Mouse (Mus musculus) left cerebral cortex, postnatal 14 days (tissue): ENCODE results near the gene Mboat2. TPM values are rescaled to one million over a fixed set of nuclear protein-coding genes. Genes with fewer than 3 reads are reported as not detected.

Experiments
- DNase-seq, 2 experiments: peaks; one replicate each; pipeline ENCODE4 v3.0.0; 2021 to 2022; ENCODE audit warnings: low spot score in 2 of 2, mixed read lengths in 1 of 2
- intact Hi-C: fragments of 180-260 bp; cut with DNase I; formaldehyde crosslinking; loops from one replicate; pipeline ENCODE4 v1.15.1; 2025
- total RNA-seq, 2 experiments: library from RNA; stranded (reverse); gene quantifications; 2 replicates each; pipeline ENCODE4 v1.2.3; 2021

Gene Mboat2
- total RNA-seq, 2 experiments from 2014 or later: 60.7 to 68.0 TPM

- intact Hi-C loops: no loop called here
- no peak for DNase-seq
Observed at GRCm38 (mm10) chr12:24971490-24972200, 141.0 kb downstream of the Mboat2 start.

DNA sequence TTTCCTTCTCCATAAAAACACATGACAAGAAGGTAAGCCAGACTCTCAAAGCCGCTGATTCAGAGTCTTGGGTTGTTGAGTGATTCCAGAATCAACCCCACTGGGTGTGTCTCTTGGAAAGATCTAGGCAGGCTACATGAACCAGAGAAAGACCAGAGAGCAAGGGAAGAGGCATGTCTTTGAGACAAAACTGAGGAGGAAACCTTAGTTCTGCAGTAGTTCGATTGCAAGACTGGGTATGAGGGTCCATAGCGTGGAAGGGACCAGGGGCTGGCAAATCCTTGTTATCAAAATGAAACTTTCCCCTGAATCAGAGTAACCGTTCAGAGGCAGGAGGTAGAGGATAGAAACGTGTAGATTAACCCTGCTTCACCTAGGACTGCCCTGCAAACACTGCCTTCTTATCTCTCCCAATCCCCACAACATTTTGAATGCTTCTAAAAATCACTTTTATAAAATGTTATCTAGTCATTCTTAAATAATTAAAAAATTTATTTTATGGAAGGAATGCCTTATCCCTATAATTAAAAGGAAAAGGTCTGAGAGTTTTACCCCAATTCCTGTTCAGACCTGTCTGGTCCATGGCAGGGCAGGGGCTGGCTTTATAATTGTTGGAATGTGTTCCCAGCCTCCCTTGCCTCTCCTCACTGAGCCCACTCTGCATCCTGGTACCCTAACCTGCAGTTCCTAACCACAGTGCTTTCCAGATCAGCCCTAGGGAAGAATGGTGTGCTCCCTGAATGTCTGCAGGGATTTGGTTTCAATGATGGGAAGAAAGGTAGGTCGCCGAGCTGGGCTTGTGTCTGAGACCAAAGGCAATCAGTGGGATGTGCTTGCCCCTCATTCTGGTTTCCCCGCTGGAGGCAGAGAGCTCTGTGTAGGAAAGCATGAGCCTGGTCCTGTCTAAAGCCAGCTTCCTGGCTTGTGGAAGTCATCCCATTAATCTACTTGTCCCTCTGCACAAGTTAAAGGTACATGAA lies 142.0 kb downstream of the Mboat2 start:
- DNase-seq: no peak

GRCm38 (mm10) chr12:24973586-24973985 lies 142.9 kb downstream of the Mboat2 start:
- intact Hi-C loops: no loop called here

More for the DNA sequence above, 142.0 kb downstream of the Mboat2 start:
- intact Hi-C loops: no loop called here

GRCm38 (mm10) chr12:24974446-24975114 lies 143.9 kb downstream of the Mboat2 start, which contains the start of gene Kidins220:
Gene Kidins220 (plus strand): TSS chr12:24974925.
- peak; percentile 94 to 95 for DNase-seq
- intact Hi-C loops: loop anchor here (5.0 kb wide), 1 partner anchor 372 kb away; no protein-coding TSS in a partner anchor

More at GRCm38 (mm10) chr12:24973586-24973985, 142.9 kb downstream of the Mboat2 start:
- DNase-seq: no peak

DNA sequence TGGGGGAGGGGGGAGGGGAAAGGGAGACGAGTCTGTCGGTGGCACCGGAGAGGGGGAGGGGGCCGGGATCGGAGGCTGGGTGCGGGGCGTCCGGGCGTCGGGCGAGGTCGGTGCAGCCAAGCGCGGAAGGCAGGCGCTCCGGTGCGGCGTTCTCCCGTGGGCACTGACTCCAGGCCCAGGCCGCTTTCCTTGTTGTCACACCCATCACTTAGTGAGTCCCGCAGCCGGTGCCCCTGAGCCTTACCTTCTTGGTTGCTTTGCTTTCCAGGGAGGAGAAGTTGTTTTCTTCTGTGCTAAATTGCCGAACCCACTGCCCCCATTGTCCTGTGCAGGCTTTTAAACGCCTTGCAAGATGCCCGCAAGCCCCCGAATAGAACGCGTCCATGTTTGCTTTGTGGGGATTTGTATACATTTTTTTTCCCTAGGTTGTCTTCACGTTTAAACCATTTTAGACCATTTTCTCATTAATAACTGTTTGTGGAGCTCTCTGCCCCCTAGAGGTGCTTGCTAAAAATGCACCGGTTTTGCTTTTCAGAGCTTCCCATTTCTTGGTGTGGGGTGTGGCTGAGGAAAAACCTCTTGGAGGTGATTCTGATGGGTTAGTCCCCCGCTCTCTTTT lies 144.5 kb downstream of the Mboat2 start:
- intact Hi-C loops: loop anchor here (5.0 kb wide), 1 partner anchor 373 kb away; no protein-coding TSS in a partner anchor
- DNase-seq: peak; percentile 78 to 83

DNA sequence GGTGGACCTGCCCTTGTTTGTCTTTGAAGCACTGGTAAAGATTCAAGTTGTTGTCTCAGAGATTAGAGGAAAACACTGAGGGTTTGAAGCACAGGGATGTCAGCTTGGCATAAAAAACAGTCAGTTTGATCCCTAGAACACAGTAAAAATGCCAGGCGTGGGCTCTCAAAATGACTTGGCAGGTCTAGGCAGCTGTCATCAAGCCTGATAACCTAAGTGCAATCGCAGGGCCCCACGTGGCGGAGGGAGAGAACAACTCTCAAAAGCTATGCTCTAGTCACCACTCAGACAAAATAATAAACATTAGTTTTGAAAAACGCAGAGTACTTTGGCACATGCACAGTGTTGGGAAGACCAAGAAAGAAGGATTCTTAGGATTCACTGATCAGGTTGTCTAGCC lies 154.5 kb downstream of the Mboat2 start:
- no peak for DNase-seq
- intact Hi-C loops: no loop called here

- intact Hi-C loops: no loop called here
- DNase-seq: no peak
Observed at GRCm38 (mm10) chr12:24995350-24995749, 164.7 kb downstream of the Mboat2 start.

DNA sequence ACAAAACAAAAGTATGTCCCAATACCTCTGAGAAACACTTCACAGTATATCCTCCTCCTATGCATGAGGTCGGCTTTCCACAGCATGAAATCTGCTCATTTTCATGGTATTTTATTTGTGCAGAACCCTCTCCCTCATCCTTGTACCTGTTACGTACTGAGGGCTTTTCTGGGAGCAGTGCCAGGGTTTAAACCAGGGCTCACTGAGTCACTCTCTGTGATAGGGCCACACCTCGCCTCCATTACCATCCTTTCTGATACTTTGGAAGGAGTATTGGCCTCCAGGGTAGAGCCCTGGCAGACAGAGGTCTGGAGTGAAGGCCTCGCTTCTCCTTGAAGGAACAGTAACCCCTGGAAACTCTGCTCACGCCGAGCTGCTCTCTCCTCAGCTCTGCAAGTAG lies 174.7 kb downstream of the Mboat2 start:
- DNase-seq: no peak
- intact Hi-C loops: no loop called here

- intact Hi-C loops: no loop called here
- DNase-seq: no peak
Observed at GRCm38 (mm10) chr12:25009957-25010356, 179.3 kb downstream of the Mboat2 start.

DNA sequence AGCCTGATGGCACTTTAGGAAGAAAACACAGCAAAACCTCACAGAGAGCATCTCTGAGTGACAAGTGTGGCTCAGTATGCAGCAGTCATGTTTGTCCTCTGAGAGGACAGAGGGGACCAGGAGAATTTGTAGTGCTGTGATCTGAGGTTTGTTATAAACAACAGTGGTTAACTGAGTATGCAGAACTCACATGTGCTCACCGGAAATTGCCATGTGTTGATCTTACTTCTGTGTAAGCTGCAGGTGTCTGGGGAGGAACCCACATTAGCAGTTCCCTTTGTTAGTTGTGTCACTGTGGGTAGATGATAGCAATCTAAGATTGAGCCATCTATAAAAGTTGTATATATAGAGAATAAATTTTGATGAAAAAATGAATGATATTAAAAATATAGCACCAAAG lies 179.7 kb downstream of the Mboat2 start:
- intact Hi-C loops: no loop called here
- DNase-seq: no peak

DNA sequence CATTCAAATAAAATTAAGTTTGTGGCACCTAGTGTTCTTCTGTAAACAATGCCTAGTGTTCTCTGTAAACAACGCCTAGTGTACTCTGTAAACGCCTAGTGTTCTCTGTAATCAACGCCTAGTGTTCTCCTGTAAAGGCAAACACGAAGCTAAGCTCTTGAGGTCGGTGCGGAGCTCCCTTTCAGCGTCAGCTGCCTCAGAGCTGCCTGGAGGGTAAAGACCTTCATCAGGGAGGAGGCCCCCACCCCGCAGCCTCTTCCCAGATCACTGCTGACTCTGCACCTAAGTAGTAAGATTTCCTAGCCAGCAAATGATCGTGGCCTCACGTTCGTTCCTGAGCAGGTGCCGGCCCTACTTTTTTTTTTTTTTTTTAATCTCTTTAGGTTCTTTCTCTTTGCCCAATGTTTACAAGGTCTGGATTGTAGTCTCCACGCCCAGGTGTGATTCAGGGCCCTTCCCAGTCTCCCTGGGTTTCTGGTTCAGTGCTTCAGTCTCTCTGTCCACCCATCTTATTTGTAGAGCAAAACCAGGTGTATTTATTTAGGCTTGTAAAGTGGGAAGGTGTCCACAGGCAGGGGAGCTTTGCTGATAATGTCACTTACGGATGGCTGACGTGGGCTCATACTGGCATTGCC lies 181.2 kb downstream of the Mboat2 start:
- intact Hi-C loops: no loop called here
- DNase-seq: no peak

GRCm38 (mm10) chr12:25012555-25013540 lies 182.2 kb downstream of the Mboat2 start:
- intact Hi-C loops: no loop called here
- peak in 1 of 2 experiments; percentile 52 for DNase-seq

Other genes with a start within 250 kb of the Mboat2 start
- gene Klf11, start 179.6 kb upstream of the Mboat2 start, total RNA-seq: 1 to 10 TPM; 5.3 to 6.7 TPM
- gene Cys1, start 149.1 kb upstream of the Mboat2 start, total RNA-seq: 1 to 10 TPM; 9.9 to 10.0 TPM
- gene Rrm2, start 122.6 kb upstream of the Mboat2 start, total RNA-seq: 1 to 10 TPM; 4.9 to 5.2 TPM
- gene Kidins220, start 144.0 kb downstream of the Mboat2 start, total RNA-seq: 100 to 1,000 TPM; 281 to 285 TPM